Comparison of ENCODE assay signal across 9 mouse cellular contexts in the genomic region with DNA sequence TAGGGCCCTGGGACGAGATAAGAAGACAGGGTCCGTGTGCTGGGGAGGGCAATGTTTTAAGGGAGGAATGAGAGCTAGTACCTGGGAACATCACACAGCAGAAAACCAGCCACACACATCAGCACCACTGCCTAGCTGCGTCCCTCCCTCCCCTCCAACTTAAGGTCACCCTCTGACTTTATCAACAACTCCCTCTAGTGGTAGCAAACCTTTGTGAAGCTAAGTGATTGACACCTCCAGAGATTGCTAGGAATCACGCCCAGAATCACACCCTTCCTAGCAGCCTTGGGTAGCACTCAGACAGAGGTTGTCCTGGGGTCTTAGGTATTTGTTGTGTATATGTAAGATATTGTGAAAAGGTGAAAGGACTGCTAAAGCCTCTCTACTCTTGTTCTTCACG. TPM values are rescaled to one million over a fixed set of nuclear protein-coding genes. Genes with fewer than 3 reads are reported as not detected.
DNase-seq lines count a peak whose midpoint lies in the region; ATAC-seq lines count a peak whose summit lies in the region.
"Had no signal": no experiment of that assay in that cellular context is flagged by ENCODE, and none has a peak within 500 bp of the region (broad histone marks: within the 10 kb centered on the region; RNA-seq: fewer than 3 reads in every experiment).

No protein-coding gene starts in this region.

- no peaks in the 10 kb centered on the region for H3K27me3 ChIP-seq in forebrain, embryonic 15.5 days
- no peaks in the 10 kb centered on the region for H3K27me3 ChIP-seq in forebrain, embryonic 16.5 days (replicated peaks; ENCODE audit: control insufficient read depth, insufficient read depth, low read length)
- H3K27me3 ChIP-seq in neural tube, embryonic 11.5 days (ENCODE audit: control insufficient read depth, insufficient read depth, low read length) = no peaks in the 10 kb centered on the region
- no peaks in the 10 kb centered on the region for H3K27me3 ChIP-seq in neural tube, embryonic 15.5 days (replicated peaks)

- H3K27ac ChIP-seq in forebrain, embryonic 15.5 days (replicated peaks) = no peak overlapping the region
- H3K27ac ChIP-seq in forebrain, embryonic 16.5 days (ENCODE audit: low read length) = no peak overlapping the region
- no peak overlapping the region for H3K27ac ChIP-seq in neural tube, embryonic 11.5 days (ENCODE audit: low read depth, low read length)
- no peak overlapping the region for H3K27ac ChIP-seq in neural tube, embryonic 15.5 days (replicated peaks)

- peaks cover 26% of the 10 kb centered on the region for H3K36me3 ChIP-seq in forebrain, embryonic 15.5 days
- no peaks in the 10 kb centered on the region; the same call in 1 of the 2 replicates for H3K36me3 ChIP-seq in forebrain, embryonic 16.5 days (ENCODE audit: control insufficient read depth, insufficient read depth)
- peaks cover 2% of the 10 kb centered on the region; the same call in 1 of the 2 replicates for H3K36me3 ChIP-seq in neural tube, embryonic 11.5 days (ENCODE audit: control insufficient read depth, insufficient read depth, low read length)
- H3K36me3 ChIP-seq in neural tube, embryonic 15.5 days = peaks cover 36% of the 10 kb centered on the region

- 0 out of 2 replicates have a peak, but pooled peaks have one; percentile 23 for ATAC-seq in forebrain, embryonic 15.5 days (replicated peaks)
- no peak for ATAC-seq in forebrain, embryonic 16.5 days
- ATAC-seq in neural tube, embryonic 11.5 days (ENCODE audit: insufficient read depth, low FRiP score, low TSS enrichment) = no peak
- ATAC-seq in neural tube, embryonic 15.5 days (ENCODE audit: low FRiP score) = no peak
- peak; percentile 76 for ATAC-seq in granulocyte monocyte progenitor cell, adult 5-6 weeks (replicated peaks; ENCODE audit: poor library complexity, severe bottlenecking)

- no peak overlapping the region for H3K4me3 ChIP-seq in forebrain, embryonic 15.5 days
- H3K4me3 ChIP-seq in forebrain, embryonic 16.5 days (replicated peaks; ENCODE audit: low read length) = no peak overlapping the region
- no peak overlapping the region for H3K4me3 ChIP-seq in neural tube, embryonic 11.5 days (ENCODE audit: low read depth, low read length)
- H3K4me3 ChIP-seq in neural tube, embryonic 15.5 days (replicated peaks) = no peak overlapping the region

- H3K4me2 ChIP-seq in forebrain, embryonic 15.5 days (replicated peaks) = no peak overlapping the region
- no peak overlapping the region for H3K4me2 ChIP-seq in forebrain, embryonic 16.5 days (ENCODE audit: low read length)
- no peak overlapping the region for H3K4me2 ChIP-seq in neural tube, embryonic 11.5 days (ENCODE audit: low read depth)
- H3K4me2 ChIP-seq in neural tube, embryonic 15.5 days = no peak overlapping the region

- intact Hi-C loops in gastrocnemius, postnatal 14 days (cut with DNase I; ENCODE audit: low total_unique reads) = no loop called here

- H3K9ac ChIP-seq in forebrain, embryonic 15.5 days (replicated peaks) = no peak overlapping the region
- no peak overlapping the region for H3K9ac ChIP-seq in forebrain, embryonic 16.5 days (replicated peaks; ENCODE audit: low read depth, low read length)
- H3K9ac ChIP-seq in neural tube, embryonic 11.5 days (ENCODE audit: low read length) = no peak overlapping the region
- H3K9ac ChIP-seq in neural tube, embryonic 15.5 days (replicated peaks) = no peak overlapping the region

- peak; percentile 15 for DNase-seq in neural tube, embryonic 11.5 days (ENCODE audit: low spot score)
- peak; percentile 45 for DNase-seq in thymus, postnatal 14 days
- no peak for DNase-seq in frontal cortex, postnatal 25 days (ENCODE audit: low spot score in 2 of 2)
- DNase-seq in gastrocnemius, postnatal 14 days = no peak
- DNase-seq: layer of hippocampus, adult 9-11 months had no signal

- no peaks in the 10 kb centered on the region for H3K4me1 ChIP-seq in forebrain, embryonic 15.5 days
- no peaks in the 10 kb centered on the region for H3K4me1 ChIP-seq in forebrain, embryonic 16.5 days (replicated peaks; ENCODE audit: control insufficient read depth, insufficient read depth, low read length)
- H3K4me1 ChIP-seq in neural tube, embryonic 11.5 days (ENCODE audit: control insufficient read depth, insufficient read depth, low read length) = no peaks in the 10 kb centered on the region
- peaks cover 4% of the 10 kb centered on the region; the same call in 1 of the 2 replicates for H3K4me1 ChIP-seq in neural tube, embryonic 15.5 days

- H3K9me3 ChIP-seq in forebrain, embryonic 15.5 days = no peaks in the 10 kb centered on the region
- no peaks in the 10 kb centered on the region for H3K9me3 ChIP-seq in forebrain, embryonic 16.5 days (ENCODE audit: control insufficient read depth, low read length)
- H3K9me3 ChIP-seq in neural tube, embryonic 11.5 days (ENCODE audit: control insufficient read depth, low read length) = no peaks in the 10 kb centered on the region
- no peaks in the 10 kb centered on the region for H3K9me3 ChIP-seq in neural tube, embryonic 15.5 days (replicated peaks)

- 71% methylated on average over 5 of the region's 5 CpGs for WGBS in forebrain, embryonic 15.5 days
- WGBS in forebrain, embryonic 16.5 days = 75% methylated on average over 5 of the region's 5 CpGs
- 65% methylated on average over 5 of the region's 5 CpGs for WGBS in neural tube, embryonic 11.5 days
- WGBS in neural tube, embryonic 15.5 days = 72% methylated on average over 5 of the region's 5 CpGs

RNA-seq across cellular contexts. Expression of gene St8sia1, which starts 56.4 kb away (rescaled TPM):
- polyA plus RNA-seq in forebrain, embryonic 15.5 days (2015; fragmentation: Nextera tagmentation; extraction: Ambion mirVana) = 5.5 and 6.9 TPM in 2 replicates
- 6.4 and 6.7 TPM in 2 replicates for polyA plus RNA-seq in forebrain, embryonic 16.5 days (2015; fragmentation: Nextera tagmentation; extraction: Ambion mirVana)
- polyA plus RNA-seq in neural tube, embryonic 11.5 days (2014; fragmentation: Nextera tagmentation; extraction: Ambion mirVana) = 9.0 and 10.6 TPM in 2 replicates
- 6.6 and 8.6 TPM in 2 replicates for polyA plus RNA-seq in neural tube, embryonic 15.5 days (2015; fragmentation: Nextera tagmentation; extraction: Ambion mirVana)
- not detected in 2 replicates for total RNA-seq in granulocyte monocyte progenitor cell, adult 5-6 weeks (2014; fragmentation: Nextera tagmentation)
- total RNA-seq in granulocyte monocyte progenitor cell, adult 5-6 weeks (2017) = not detected in 2 replicates
- total RNA-seq in gastrocnemius, postnatal 14 days (2021) = under 1 TPM; 0.16 to 0.42 TPM

Comparison
In these comparisons a context has a peak if more than half of its experiments do, and no peak if none do; other contexts are left out.
1. ATAC-seq: peak in forebrain, embryonic 15.5 days (single experiment) and granulocyte monocyte progenitor cell, adult 5-6 weeks (single experiment); none in forebrain, embryonic 16.5 days (single experiment), neural tube, embryonic 11.5 days (single experiment) and neural tube, embryonic 15.5 days (single experiment).
2. DNase-seq: peak in neural tube, embryonic 11.5 days (single experiment) and thymus, postnatal 14 days (single experiment); none in frontal cortex, postnatal 25 days (0 of 2) and gastrocnemius, postnatal 14 days (single experiment).